Mouse (Mus musculus): Measurements from ENCODE around the gene Tnks1bp1.

Gene Tnks1bp1

GRCm38 (mm10) chr2:85047596-85048167, at the start of gene Tnks1bp1:
TSS of gene Tnks1bp1 (plus strand) at chr2:85048022.
- DNase-seq (ENCODE audit: low read depth, low spot score), result peak; percentile 94

- DNase-seq (ENCODE audit: low read depth, low spot score), result no peak
Measured at GRCm38 (mm10) chr2:84999486-85000181, 48.2 kb upstream of the Tnks1bp1 start.

DNA sequence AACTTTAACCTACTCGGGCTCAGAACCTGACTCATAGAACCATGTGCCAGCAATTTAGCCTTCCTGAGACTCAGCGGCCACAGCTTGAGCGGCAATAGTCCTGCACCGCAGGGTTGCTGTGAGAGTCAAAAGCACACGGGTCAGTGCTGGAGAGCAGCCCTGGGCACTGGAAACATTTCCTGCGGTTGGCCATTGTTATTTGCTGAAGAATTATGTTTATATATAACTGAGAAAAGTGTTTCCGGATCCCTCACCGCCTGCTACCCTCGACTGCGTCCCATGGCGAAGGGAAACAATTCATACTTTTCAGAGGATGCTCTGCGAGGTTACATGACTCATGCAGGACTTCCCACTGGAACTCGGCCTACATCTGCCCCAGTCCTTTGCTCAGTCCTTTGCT, 46.3 kb upstream of the Tnks1bp1 start:
- no peak for DNase-seq (ENCODE audit: low read depth, low spot score)

- peak; percentile 23 for DNase-seq (ENCODE audit: low read depth, low spot score)
Measured at GRCm38 (mm10) chr2:85002575-85002974, 45.2 kb upstream of the Tnks1bp1 start.

DNA sequence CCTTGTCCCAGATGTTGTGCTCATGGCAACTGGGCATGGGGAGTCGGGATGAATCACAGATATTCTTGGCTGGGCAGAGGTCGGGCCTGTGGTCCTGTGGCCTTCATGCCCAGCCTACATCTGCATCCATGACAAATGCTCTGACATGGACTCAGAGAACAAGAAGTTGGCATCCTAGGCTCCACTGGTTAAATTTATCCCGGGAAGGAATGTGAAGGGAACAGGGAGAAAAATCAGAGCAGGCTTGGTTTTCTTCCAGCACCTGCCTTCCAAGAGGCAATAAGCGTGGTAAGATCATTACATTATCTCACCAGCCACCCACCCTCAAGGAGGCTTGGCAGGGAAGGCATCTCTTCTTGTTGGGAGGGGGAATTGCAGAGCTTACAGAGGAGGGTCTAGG, 43.5 kb upstream of the Tnks1bp1 start:
- DNase-seq (ENCODE audit: low read depth, low spot score), result no peak

- DNase-seq (ENCODE audit: low read depth, low spot score), result no peak
Measured at GRCm38 (mm10) chr2:85006600-85006999, 41.2 kb upstream of the Tnks1bp1 start.

DNA sequence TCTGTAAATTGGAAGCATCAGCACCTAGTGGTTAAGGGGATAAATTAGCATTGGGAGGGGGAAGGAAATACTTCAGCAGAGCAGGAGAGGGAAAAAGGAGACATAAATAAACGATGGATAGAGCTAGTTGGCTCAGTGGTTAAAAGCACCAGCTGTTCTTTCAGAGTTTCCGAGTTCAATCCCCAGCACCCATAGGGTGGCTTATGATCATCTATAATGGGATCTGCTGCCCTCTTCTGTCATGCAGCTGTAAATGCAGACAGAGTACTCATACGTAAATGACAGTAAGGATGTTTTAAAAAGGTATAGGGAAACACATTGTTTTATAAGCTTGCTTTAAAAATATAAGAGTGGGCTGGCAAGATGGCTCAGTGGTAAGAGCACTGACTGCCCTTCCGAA, 40.1 kb upstream of the Tnks1bp1 start:
- peak; percentile 24 for DNase-seq (ENCODE audit: low read depth, low spot score)

GRCm38 (mm10) chr2:85009212-85009611, 38.6 kb upstream of the Tnks1bp1 start:
- DNase-seq (ENCODE audit: low read depth, low spot score), result no peak

- DNase-seq (ENCODE audit: low read depth, low spot score), result peak; percentile 28
Measured at GRCm38 (mm10) chr2:85011906-85012604, 35.8 kb upstream of the Tnks1bp1 start.

DNA sequence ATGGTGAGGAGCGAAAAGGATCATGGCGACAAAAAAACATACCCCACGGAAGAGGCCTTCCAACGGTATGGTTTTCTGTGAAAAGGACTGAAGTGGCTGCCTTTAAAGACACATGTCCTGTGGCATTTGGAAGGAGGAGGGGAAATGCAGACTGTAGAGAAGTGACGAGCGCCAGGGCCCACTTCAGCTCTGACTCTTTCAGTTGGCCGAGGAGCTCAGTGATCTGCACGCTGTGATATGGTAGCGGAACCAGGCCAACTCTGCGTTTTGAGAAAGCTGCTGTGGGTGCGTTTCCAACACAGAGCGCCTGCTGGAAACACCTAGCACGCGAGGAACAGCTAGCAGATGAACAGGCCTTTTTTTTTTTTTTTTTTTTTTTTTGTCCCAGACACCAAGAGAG, 35.1 kb upstream of the Tnks1bp1 start:
- no peak for DNase-seq (ENCODE audit: low read depth, low spot score)

DNA sequence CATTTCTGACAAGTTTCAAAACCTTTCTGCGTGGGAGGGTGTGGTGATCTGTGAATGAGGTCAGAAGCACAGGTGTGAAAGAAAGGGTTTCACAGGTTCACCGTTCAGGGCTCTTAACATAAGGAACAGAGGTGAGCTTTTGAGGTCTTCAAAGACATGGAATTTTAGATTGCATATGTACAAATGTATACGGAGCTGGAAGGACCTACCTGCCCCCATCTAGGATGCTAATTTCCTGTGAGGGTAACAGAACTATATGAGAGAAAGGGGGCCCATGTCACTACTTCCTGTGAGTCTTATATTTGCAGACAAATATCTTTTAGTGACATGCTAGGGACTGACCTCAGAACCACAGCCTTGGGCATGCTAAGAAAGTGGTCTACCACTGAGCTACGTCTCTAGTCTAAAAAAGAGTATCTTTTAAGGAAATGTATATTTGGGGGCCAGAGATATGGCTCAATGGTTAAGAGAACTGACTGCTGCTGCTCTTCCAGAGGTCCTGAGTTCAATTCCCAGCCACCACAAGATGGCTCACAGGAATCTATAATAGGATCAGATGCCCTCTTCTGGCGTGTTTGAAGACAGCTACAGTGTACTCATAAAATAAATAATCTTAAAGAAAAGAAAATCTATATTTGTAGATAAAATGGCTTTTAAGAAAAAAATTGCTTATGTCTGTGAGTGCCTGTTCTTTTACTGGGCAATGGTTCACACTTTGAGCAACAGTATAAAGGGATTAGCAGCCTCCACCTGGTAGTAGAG, 33.8 kb upstream of the Tnks1bp1 start:
- DNase-seq (ENCODE audit: low read depth, low spot score), result no peak

GRCm38 (mm10) chr2:85014588-85014982, 33.2 kb upstream of the Tnks1bp1 start:
- DNase-seq (ENCODE audit: low read depth, low spot score), result no peak

GRCm38 (mm10) chr2:85022043-85022442, 25.8 kb upstream of the Tnks1bp1 start:
- peak; percentile 23 for DNase-seq (ENCODE audit: low read depth, low spot score)

GRCm38 (mm10) chr2:85026178-85026577, 21.6 kb upstream of the Tnks1bp1 start:
- no peak for DNase-seq (ENCODE audit: low read depth, low spot score)

DNA sequence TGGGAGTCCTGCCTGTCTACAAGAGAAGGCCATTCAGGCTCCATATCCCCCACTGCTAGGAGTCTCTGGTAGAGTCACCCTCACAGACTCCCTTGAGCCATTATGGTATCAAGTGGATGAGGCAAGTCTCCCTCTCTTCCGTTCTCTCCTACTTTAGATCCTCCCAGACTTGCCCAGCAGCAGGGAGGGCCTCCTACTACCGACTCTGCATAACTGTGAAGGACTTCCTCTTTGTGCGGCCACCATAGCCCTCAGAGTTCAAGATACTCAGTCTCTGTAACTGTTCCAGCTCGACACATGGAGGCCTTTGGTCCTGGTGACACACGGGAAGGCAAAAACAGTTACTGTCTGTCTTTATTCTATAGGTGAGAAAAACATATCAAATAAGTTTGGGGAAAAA, 20.5 kb upstream of the Tnks1bp1 start:
- DNase-seq (ENCODE audit: low read depth, low spot score), result no peak

DNA sequence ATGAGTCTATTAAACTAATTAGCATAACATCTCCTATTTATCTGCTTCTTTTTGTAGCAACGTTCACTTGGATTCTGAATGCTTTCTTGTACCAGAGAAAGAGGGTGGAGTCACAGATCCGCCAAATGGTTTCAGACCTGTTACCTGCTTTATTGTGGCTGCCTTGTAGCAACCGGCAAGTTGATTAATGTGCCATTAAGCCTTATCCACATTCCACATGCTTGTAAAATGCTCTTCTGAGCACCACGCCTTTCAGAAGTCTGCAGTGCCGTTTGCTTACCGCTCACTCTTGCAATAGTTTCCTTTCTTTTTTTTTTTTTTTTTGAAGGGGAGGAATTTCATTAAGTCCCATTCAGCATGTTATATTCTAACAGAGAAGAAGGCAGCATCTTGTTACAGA, 17.9 kb upstream of the Tnks1bp1 start:
- no peak for DNase-seq (ENCODE audit: low read depth, low spot score)

- DNase-seq (ENCODE audit: low read depth, low spot score), result no peak
Measured at GRCm38 (mm10) chr2:85030989-85031388, 16.8 kb upstream of the Tnks1bp1 start.

DNA sequence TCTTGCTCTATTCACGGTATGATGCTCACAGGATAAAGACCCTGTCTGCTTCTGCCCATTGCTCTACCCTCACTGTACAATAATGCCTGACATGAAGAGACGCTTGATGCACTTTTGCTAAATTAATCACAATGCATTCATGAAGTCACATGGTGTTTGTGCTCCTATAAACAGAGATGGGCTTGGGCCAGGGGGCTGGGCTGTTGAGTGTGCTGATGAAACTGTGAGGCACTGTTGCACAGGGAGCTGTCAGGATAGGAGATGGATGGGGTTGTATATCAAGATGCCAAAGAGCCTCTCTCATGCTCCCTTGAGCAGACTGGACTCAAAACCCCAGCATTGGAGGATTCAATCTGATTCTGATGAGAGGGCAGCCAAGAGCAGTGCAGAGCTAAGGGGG, 14.7 kb upstream of the Tnks1bp1 start:
- no peak for DNase-seq (ENCODE audit: low read depth, low spot score)

- DNase-seq (ENCODE audit: low read depth, low spot score), result no peak
Measured at GRCm38 (mm10) chr2:85034169-85034568, 13.7 kb upstream of the Tnks1bp1 start.

DNA sequence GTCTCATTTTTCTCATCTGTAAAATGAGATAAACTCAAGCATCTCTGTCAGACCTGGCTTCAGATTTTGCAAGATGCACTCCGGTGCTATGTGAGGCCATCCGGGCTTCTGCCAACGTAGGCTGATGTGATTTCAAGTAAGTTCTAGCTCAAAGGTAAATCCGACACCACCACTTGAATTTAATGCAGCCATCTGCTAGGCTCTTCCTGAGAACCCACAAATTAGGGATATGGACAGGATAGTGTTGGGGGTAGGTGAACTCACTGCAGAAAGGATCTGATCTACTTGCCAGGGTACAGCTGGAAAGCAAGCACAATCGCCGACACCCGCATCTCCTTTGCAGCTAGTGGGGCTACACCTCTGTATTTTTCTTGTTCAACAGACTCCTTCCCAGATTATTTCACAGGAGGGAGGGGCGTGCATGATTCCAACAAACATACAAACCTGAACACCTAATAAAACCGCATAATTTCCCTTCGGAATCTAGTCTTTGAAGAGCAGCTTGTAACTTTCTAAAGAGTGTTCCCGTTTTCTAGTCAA, 11.2 kb upstream of the Tnks1bp1 start:
- DNase-seq (ENCODE audit: low read depth, low spot score), result no peak

GRCm38 (mm10) chr2:85037047-85038026, 10.5 kb upstream of the Tnks1bp1 start, which contains the start of the genes Ssrp1 and P2rx3:
TSS of gene Ssrp1 (plus strand) at chr2:85037234.
TSS of gene P2rx3 (minus strand) at chr2:85037462.
- DNase-seq (ENCODE audit: low read depth, low spot score), result peak; percentile 95

All from mesoderm, embryonic 11.5 days (tissue).